Mouse (Mus musculus) left cerebral cortex, adult 11 months (tissue): ENCODE measurements around the gene Eif3c.

Experiments used
- DNase-seq: peaks from one replicate; pipeline ENCODE4 v3.0.0; 2022; ENCODE audit warnings: low spot score

The Eif3c gene

DNA sequence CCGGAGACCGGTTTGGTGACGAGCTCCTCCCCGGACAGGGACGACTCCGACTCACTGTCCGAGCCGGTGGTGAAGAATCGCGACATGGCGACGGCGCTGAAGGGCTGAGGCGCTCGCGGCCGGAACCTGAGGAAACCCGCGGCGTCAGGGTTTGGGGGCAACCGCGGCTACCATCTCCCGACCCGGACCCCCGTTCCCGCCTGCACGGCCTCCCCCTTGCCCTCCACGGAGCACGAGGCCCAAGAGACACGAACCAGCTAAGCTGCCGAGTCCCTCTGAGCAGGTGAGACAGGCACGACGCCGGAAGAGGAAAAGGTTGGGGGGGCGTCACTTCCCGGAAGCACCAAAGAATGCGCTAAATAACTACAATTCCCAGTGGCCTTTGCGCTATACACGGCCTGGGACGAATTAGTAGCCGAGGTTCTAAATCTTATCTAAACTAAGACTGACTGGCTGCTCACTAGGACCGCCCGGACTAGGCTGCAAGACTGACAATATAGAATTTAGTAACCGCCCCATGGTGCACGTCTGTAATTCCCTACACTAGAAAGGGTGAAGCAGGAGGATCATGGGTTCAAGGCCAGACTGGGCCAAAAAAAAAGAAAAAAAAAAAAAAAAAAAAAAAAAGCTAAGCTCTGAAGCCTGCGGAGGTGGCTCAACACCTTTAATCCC lies at the start of gene Eif3c:
Gene Eif3c, minus strand, starts transcription at position 318 of the 672 bp plus-strand sequence.
- peak; percentile 84 for DNase-seq

DNA sequence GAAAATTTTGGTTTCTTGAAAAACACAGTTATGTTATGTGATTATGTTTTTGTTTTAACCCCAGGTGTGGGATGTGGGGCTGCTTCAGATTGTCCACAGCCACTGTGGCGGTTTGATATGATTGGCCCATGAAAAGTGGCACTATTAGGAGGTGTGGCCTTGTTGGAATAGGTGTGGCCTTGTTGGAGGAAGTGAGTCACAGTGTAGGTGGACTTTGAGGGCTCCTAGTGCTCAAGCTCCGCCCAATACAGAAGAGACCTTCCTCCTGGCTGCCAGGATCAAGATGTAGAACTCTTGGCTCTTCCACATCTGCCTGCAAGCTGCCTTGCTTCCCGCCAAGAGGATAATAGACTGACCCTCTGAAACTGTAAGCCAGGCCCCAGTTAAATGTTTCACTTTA lies 46.5 kb upstream of the Eif3c start:
- DNase-seq, result no peak

DNA sequence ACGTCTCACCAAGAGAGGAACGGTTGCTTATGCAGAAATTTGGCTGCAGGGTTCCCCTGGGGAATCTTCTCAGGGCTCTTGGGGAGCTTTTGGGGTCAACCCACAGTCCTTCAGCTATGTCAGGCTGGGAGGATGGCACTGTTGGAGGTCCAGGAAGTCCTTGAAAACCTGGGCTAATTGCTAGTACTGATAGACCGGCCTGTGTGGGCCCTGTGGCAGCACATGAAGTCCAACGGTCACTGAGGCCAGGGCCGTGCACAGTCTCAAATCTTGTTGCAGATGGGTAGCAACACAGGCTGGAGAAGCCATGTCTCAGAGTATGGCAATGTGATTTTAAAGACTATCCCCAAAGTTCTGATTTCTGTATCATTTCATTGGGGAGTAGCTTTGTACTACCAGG lies 41.6 kb upstream of the Eif3c start:
- DNase-seq, result no peak

DNA sequence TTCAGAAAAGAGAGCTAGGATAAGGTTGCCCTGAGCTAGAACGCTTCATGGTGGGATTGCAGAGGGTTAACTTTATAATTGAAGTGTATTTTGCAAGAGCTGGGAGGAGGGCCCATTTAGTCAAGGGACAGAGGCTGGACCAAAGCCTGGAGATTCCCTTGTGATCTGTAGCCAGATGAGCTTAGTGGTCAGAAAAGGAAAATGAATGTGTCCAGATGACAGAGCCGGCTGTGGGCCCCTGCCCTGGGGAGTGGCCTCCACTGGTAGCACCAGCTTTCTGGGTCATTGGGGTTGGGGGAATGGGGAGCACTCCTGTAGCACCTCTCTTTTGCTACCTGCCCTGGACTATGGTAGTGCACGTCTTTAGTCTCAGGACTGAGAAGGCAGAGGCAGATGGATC lies 40.9 kb upstream of the Eif3c start:
- no peak for DNase-seq

DNA sequence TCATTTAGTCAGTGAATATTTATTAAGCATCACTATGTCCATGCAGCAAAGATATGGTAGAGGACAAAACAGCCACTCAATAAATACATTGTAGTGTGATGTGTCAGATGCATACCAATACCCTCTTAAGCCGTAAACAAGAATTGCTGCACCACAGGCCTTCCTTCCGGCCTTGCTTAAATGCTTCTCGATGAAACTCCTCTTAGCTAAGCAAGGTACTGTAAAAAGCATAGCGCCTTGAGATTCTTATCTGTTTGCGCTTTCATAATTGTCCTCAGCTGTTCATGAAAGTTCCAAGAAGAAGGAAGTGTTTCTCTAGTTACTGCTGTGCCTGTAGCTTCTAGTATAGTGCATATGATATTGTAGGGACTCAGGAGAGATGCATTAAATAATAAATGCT lies 40.4 kb upstream of the Eif3c start:
- no peak for DNase-seq

DNA sequence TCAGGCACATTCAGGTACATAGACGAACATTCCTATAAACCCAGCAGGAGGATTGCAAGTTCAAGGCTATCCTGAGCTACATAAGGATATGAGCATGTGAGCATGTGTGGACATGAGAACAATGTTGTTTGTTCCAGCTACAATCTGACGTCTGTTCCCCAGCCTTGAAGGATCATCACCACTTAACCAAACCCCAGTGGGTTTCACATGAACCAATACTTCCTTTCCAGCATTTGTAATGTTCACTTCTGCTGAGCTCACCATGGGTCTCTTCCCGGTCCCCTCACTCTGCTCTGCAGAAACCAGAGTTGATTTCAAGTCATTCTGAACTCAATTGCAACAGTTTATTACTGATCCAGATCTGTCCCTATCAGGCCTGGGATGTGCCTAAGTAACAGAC lies 36.4 kb upstream of the Eif3c start:
- DNase-seq, result no peak

DNA sequence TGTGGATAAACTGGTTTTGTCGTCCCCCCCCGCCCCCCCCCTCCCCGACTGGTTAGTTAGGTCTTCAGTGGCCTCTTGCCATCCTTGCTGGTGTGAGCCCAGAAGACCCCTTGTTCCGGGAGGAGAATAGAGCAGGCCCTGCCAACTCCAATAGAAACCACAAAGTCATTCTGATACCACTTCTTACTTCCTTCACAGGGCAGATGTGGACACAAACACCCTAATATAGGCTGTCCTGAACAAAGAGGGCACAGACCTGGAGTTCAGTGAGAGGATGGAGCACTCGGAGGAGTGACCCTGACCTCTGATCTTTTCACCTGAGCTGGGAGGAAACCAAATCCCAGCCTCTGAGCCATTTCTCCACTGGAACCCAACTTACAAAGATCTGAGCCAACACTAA lies 35.7 kb upstream of the Eif3c start:
- DNase-seq, result no peak

DNA sequence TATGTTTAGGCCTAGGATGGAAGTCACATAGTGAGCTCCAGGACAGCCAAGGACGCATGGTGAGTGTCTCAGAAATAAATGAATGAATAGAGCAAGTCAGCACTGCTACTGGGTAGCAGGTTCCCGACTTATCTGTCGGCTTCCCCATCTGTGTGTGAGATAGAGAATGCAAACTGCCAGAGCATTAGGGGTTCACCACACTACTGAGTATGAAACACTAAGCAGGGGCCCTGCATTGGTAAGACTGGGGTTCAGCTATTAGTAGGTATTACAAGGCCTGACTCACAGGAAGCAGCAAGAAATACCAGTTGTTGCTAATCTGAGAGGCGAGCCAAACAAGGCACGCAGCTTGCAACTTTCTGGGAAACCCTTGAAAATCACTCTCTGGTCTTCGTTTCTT lies 32.7 kb upstream of the Eif3c start:
- DNase-seq, result no peak

DNA sequence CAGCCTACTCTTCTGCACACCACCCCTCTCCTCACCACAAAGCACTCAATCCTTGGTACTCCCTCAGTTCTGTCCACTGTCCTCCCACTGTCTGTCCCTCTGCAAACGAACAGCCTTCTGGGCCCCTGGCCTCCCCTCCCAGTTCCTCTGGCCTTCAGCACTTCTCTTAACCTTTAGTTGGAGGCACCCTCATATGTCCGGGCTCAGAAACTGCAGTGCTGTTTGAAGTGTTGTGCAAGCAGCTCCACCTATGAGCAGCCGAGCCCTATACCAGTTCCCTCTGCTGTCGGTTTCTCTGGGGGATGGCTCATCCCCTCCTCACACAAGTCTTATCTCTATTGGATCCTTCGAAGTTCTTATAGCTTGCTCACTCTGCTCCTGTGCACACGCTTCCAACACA lies 30.2 kb upstream of the Eif3c start:
- DNase-seq, result no peak

DNA sequence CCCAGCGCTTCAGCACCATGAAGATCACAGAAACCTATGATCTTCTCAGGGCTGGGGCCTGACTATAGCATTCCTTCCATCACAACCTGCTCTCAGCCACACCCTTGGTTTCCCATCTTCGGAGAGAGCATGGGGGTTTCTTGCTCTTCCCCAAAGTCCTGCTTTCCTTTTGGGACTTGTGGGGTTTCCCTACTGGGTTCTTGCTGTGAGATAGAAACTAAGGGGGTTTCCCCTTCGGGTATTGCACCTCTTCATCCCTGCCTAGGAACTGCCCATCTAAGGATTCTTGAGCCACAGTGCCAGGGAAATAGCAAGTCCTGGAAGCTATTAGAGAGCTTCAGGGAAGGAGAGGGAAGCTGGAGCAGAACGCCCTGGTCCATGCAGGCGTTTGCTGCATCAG lies 29.7 kb upstream of the Eif3c start:
- no peak for DNase-seq

DNA sequence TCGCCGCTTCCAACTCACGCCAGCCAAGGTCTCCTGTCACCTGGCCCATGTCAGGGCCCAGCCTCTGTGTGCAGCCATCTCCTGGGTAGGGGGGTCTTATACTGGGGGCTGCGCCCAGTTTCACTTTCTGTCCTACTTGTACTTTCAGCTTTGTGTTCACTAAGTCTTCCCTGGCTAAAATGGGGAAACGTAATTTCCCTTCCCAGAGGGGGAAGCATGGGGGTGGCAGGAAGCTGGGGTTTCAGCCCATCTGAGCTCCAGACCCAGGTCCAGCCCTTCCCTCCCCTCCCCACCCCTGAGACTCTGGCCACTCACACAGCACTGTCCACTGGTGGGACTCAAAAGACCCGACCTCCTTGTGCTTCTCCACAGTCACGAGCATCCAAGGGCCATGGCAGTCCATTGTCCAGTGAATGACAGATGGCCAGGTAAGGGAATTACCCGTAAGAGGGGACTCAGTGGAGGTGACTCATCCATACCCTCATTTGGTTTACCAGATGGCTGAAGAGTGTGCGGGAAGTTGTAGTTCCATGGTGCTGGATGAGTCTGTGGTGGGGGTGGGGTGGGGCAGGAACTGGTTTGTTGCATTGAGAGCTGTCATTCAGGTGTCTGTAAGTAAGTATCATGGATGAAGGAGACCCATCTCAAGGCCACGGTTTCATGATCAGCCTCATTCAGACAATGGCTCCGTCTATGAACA lies 28.8 kb upstream of the Eif3c start, which contains the start of gene Il27:
Gene Il27, minus strand, starts transcription at position 80 of the 700 bp plus-strand sequence.
- no peak for DNase-seq

DNA sequence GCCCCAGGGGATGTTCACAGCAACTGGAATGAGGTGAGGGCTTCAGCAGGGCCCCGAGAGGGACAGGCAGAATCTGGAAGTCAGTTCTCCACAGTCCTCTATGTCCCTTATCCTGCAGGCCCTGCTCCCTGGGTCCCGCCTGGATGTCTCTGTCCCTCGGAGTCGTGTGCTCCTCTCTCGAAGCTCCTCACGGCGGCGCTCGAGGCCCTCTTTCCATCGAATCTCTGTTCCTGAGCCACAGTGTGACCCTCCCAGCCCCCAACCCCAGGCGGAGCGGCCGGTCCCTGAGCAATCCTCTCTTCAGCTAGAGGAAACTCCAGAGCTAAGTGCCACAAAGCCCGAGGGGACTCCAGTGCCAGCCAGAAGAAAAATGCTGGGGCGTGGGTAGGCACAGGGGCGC lies 21.6 kb upstream of the Eif3c start:
- no peak for DNase-seq

DNA sequence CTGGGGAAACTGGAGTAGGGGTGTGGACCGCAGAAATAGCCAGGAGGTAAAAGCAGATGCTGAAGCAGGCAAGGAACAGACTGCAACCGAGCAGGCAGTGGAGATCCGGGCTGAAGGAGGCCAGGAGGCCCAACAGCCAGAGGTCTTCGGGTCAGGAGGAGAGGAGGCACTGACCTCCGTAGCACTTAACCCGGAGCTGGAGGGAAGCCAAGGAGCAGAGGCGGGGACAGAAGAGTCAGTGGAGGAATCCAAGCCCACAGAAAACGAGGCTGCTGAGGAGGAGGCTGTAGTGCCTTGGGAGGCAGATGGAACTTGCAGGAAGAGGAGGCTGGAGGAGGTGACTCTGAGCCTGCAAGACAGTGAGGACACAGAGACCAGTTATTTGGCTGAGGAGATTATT lies 20.6 kb upstream of the Eif3c start:
- no peak for DNase-seq

DNA sequence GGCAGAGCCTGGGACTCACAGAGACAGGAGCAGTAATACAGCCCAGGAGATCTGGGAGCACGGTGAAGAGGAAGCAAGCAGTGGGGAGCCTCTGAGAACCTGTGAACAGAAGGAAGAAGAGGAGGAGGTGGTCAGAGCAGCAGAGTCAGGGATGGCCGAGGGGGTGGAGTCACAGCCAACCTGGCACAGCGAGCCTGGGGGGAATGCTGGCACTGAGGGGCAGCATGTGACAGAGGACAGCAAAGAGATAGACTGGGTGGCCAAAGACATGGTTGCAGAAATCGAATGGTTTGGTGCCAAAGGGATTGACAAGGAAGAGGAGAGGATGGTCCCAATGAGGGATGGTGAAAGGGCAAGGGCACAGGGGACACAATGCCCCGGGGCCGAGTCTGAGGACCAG lies 19.5 kb upstream of the Eif3c start, which contains the start of gene Cln3:
Gene Cln3, minus strand, starts transcription at position 101 of the 400 bp plus-strand sequence.
- DNase-seq, result no peak

DNA sequence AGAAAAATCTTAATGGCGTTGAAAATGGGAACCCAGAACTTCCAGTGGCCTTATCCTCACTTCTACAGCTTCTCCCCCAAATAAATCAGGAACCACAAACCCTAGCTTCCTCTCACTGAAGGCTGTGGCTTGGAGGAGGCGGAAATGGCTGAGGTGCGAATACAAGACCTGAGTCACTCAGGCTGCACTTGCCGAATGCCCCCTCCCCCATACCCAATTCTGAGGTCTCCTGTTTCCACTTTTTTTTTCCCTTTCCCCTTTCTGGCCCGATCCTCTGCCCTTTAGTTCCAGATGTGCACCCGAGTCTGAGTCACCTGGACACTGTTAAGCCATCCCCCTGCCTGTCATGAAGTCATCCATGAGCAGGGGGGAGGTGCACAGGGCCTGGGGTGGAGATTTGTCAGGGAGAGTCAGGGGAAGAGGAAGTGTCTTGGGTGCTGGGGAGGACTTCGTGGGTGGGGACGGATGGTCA lies 18.3 kb upstream of the Eif3c start, which contains the start of gene Apobr:
Gene Apobr, plus strand, starts transcription at position 437 of the 472 bp plus-strand sequence.
- DNase-seq, result no peak

DNA sequence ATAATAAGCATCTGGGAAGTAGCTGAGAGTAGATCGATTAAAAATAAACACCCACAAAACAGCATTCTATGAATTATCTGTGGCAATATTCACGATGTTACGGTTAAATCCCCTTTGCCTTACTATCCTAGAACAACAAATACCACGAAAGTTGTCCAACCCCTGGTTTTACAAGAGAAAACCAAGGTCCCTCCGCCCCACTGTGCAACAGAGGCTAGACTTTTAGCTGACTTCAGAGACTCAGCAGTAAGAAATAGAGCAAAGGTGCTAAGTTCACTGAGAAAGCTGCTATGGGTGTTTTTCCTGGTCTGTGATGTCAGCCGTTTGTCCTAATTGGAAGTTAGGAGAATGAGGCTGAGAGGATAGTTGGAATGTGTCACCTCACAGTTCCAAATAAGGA lies 17.6 kb upstream of the Eif3c start:
- DNase-seq, result no peak

DNA sequence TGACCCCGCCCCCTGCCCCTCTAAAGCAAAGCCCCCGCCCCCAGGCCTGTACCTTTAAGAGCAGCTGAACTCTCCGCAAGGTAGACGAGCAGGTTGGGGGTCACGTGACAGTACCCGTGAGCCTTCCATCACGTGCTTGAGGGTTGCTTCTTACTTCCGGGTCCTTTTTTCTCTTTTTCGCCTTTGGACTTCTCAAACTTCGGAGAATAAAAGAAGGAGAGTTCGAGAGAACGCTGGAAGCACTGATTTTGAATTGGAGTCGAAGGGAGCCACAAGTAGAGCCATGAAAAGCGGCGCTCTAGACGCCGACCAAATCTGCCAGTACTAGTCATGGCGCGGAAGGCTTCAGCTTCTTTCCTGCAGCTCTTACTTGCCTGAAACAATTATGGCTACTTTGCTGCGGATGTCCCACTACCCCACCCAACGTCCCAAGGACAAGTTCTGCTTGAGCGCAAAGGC lies 17.1 kb upstream of the Eif3c start:
- peak; percentile 83 for DNase-seq

DNA sequence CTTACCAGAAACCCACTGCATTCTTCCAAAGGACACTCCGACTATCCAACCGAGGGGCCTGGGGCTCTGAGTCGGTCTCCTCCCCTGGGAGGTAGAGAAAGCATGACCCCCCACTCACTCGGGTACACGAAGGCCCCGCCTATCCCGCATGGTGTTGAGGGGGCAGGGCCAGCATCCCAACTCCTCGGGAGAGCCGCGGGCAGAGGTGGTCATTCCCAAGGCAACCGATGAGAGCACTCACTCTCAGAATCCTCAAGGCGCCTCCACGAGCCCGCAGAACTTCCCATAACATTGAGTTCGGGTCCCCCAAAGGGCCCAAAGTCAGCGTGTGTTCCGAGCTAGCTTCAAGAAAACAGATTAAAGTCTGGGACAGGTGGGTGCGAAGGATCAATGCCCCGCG lies 16.5 kb upstream of the Eif3c start:
- DNase-seq, result no peak

DNA sequence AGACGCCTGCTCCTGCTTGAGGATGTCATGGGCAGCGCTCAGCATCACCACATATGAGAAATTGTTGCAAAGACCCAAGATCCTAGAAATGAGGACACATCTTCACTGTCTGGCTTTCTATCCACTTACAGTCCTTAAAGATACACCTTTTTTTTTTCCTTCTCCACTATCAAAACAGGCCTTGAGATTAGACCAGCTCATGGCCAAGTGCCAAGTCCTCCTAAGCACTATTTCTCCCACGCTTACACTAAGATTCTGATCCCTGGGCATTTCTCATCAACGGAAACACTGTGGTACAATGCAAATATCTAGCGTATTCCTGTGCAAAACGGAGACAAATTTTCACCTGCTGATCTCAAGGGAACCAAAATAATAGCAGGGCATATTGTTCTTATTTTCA lies 15.4 kb upstream of the Eif3c start:
- no peak for DNase-seq

DNA sequence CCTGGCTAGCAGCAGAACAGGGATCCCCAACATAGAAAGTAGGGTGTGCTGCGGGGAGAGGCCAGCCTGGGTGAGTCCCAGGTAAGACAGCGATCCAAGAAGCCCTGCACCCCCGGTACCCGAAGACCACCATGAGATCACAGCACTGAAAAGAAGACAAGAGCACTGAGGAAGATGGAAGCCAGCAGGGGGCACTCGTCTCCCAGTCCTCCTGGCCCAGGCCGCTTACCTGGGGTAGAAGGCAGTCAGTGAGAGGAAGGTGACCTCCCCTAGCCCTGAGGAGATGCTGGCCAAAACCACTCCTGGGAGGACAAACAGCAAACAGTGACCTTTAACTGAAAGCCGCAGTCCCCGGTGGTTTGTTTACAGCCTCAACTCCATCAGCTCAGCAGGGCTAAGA lies 13.0 kb upstream of the Eif3c start:
- DNase-seq, result no peak

DNA sequence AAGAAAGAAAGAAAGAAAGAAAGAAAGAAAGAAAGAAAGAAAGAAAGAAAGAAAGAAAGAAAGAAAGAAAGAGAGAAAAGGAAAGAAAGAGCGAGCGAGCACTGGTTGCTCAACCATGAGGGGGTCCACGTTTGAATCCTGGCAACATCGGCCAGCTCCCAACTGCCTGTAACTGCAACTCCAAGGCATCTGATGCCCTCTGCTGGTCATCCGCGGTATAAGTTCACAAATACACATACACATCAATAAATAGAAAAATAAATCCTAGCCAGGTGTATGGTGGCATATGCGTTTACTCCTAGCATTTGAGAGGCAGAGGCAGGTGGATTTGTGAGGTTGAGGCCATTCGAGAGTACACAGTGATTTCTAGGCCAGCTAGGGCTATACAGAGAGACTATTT lies 10.7 kb upstream of the Eif3c start:
- no peak for DNase-seq

DNA sequence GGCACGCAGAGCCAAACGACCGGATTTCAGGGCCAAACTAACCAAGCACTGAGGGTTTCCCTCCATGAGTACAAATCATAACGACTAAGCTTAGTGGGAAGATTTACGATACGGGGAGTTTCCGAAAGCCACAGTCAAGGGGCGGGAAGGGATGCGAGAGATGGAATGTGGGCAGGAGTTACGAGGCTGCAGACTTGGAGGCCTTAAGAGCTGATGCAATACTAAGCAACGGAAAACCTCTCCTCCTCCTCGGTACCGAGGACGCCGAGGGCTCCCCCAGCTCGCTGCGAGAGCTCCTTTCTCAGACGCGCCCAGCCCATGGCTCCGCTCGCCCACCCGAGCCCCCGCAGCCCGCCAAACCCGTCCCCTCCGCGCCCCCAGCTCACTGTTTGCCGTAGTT lies 518 bp downstream of the Eif3c start:
- no peak for DNase-seq

DNA sequence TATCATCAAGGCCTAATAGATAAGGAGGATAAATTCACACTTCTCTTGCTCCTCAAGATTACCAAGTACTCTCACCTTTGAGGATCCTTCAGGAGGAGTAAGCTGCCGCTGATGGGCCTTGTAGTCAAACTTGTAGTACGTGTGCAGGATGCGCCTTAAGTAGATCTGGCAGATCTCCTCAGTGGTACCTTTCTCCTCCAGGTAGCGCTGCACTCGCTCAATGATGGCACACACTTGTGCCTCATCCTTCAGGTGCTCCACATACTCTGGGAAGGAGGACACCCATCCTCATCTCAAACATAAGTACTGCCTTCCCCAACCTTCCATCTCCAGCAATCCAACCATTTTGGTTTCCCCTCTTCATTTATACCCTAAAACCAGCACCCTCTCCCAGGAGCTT lies 9.6 kb downstream of the Eif3c start:
- DNase-seq, result no peak

DNA sequence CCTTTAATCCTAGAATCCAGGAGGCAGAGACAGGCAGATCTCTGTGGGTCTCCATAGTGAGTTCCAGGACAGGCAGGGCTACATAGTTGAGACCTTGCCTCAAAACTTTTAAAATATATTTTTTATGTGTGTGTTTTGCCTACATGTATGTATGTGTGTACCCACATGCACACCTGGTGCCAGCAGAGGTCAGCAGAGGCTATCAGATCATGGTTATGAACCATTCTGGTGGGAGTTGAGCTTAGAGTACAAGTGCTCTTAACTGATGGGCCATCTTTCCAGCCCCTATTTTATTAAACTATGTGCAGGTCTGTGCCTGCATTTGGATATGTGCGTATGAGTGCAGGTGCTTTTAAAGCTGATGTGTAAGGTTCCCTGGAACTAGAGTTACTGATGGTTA lies 11.4 kb downstream of the Eif3c start:
- DNase-seq, result no peak
